Mouse (Mus musculus) stomach, embryonic 15.5 days (tissue): ENCODE measurements around the gene Fam83f. TPM values are rescaled to one million over a fixed set of nuclear protein-coding genes. Genes with fewer than 3 reads are reported as not detected.

Experiments used
- ATAC-seq: fragments of 200-750 bp; cut with Nextera tagmentation; 2 replicates; pipeline ENCODE4 v1.8.0; 2017; ENCODE audit warnings: low read depth, moderate number of reproducible peaks, moderate TSS enrichment; ENCODE audit not compliant: insufficient read depth, low FRiP score
- H3K27ac ChIP-seq: fragments of 300-500 bp; sonication (generic); 2 replicates; pipeline ENCODE4 v1.5.1; 2015; ENCODE audit warnings: mild to moderate bottlenecking, inconsistent platforms
- H3K27me3 ChIP-seq: fragments of 300-500 bp; sonication (generic); replicated peaks from 2 replicates; pipeline ENCODE4 v1.6.1; 2015; ENCODE audit warnings: inconsistent platforms
- H3K36me3 ChIP-seq: fragments of 300-500 bp; sonication (generic); 2 replicates; pipeline ENCODE4 v1.6.1; 2015; ENCODE audit warnings: inconsistent platforms
- H3K4me1 ChIP-seq: fragments of 300-500 bp; sonication (generic); 2 replicates; pipeline ENCODE4 v1.6.1; 2015; ENCODE audit warnings: inconsistent platforms
- H3K4me2 ChIP-seq: fragments of 300-500 bp; sonication (generic); 2 replicates; pipeline ENCODE4 v1.6.1; 2015; ENCODE audit warnings: mild to moderate bottlenecking, inconsistent platforms
- H3K4me3 ChIP-seq: fragments of 300-500 bp; sonication (generic); replicated peaks from 2 replicates; pipeline ENCODE4 v1.5.1; 2015; ENCODE audit warnings: inconsistent platforms
- H3K9ac ChIP-seq: fragments of 300-500 bp; sonication (generic); 2 replicates; pipeline ENCODE4 v1.6.1; 2015; ENCODE audit warnings: inconsistent platforms
- H3K9me3 ChIP-seq: fragments of 300-500 bp; sonication (generic); 2 replicates; pipeline ENCODE4 v1.6.1; 2016; ENCODE audit warnings: inconsistent platforms
- WGBS: fragments of 180-500 bp; shearing (Covaris S2); methylation state at CpG from one replicate; pipeline ENCODE4 v1.1.7; 2015; 5-methylcytosine and 5-hydroxymethylcytosine counted together
- polyA plus RNA-seq: library from polyadenylated mRNA; unstranded; fragments of >200 nt; fragmentation: Nextera tagmentation; extraction: Ambion mirVana; gene quantifications from 2 replicates; pipeline ENCODE4 v1.2.1, GENCODE M21; 2015

The Fam83f gene
- polyA plus RNA-seq, 1 experiment from 2014 or later: 18.7 TPM

DNA sequence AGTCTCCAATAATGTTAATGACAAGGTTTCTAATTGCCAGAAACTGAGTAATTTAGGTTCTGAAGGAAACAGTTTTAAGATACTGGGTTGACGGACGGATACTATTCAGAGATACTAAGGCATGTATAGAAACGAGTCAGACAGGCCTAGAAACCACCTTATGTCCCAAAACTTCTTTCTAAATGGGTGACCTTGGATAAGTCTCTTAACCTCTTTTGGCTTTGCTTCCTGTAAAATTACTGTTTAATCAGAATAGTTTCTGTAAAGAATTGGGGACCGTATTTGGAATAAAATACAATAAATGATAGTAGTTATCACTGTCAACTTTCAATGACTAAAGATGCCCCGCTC, 38.6 kb downstream of the Fam83f start:
- peaks cover 19% of the 10 kb centered on the region for H3K4me1 ChIP-seq
- H3K9ac ChIP-seq: no peak overlapping the region
- H3K36me3 ChIP-seq: no peaks in the 10 kb centered on the region
- peak overlapping the region; percentile 92; the same call in 1 of the 2 replicates for H3K27ac ChIP-seq
- H3K9me3 ChIP-seq: no peaks in the 10 kb centered on the region
- 11% methylated on average over 5 of the region's 5 CpGs for WGBS
- peak overlapping the region; percentile 90 for H3K4me3 ChIP-seq
- peak overlapping the region; percentile 53 for H3K4me2 ChIP-seq
- H3K27me3 ChIP-seq: no peaks in the 10 kb centered on the region
- ATAC-seq: no peak

DNA sequence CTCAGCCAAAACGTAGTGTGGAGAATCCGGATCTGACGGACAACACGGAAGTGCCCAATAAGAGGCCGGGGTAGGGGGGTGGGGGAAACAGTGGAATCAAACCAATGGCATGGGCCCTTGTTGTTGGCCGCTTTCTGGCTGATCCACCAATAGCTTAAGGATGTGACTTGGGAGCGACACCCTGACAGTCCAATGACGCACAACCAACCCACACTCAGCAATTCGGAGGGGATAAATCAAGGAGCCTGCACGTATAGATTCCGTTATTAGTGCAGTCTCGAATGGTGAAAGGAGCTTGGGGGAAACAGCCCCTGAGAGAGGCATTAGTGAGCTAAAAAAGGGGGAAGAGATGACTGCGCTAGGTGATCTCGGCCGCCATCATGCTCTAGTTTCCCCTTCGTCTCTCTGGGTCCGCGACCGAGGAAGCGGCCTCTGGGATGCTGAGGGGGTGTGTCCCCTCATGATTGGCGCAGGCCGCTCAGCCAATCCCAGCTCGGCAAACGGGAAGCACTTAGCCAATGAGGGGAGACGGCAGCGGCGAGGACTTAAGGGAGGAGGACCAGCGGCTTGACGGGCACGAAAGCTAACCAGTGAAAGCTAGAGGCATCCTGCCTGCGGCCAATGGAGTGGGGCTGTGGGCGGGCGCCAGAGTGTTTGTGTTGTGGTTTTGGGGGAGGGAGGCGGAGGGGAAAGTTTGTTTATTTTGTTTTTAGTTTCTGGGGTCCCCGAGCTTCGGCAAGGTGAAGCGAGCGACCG, 39.1 kb downstream of the Fam83f start, which contains the start of gene Tnrc6b:
Tnrc6b (plus strand) TSS at position 706 of the 756 bp plus-strand sequence.
- Histone ChIP-seq H3K9me3 (no peaks in the 10 kb centered on the region), H3K9ac (peak within 1 kb of the TSS; percentile 73), H3K4me1 (peaks cover 18% of the 10 kb centered on the region), H3K4me2 (peak within 1 kb of the TSS; percentile 90), H3K27me3 (no peaks in the 10 kb centered on the region), H3K4me3 (peak within 1 kb of the TSS; percentile 90), H3K36me3 (no peaks in the 10 kb centered on the region), H3K27ac (peak within 1 kb of the TSS; percentile 92)
- under 1% methylated on average over 39 of the region's 39 CpGs for WGBS
- ATAC-seq: peak; percentile 95

DNA sequence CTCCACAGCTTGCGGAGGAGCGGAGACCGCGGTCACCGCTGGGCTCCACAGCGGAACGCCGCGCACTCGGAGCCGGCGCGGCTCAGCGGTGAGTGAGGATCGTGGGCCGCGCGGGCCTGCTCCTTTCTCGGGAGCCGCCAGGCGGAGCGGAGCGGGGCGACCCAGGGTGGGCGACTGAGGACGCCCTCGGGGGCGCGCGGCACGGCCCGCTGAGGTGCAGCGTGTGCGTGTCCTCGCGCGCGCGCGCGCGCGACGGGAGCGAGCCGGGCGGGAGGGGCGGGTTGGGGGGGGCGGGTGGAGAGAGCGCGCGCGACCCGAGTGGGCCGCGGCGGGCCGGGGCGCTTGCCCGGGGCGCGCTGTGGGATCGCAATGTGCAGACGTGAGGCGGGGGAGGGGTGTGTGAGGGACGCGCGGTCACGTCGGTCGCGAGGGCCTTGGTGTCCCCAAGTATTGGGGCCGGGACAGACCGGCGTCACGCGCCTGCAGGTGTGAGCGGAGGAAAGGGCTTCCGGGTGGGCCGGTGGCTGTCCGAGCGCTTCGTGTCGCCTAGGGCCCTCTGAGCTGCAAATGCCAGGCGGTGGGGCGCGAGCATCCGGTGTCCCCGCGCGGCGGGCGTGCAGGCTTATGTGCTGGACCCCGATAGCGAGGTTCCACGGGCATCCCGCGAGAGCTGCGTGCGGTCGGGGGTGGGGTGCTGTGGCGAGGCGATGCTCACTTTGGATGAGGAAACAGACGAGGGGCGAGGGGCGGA, 39.9 kb downstream of the Fam83f start:
- Histone ChIP-seq H3K9me3 (no peaks in the 10 kb centered on the region), H3K27me3 (no peaks in the 10 kb centered on the region), H3K9ac (peak overlapping the region; percentile 73), H3K4me2 (peak overlapping the region; percentile 90), H3K36me3 (no peaks in the 10 kb centered on the region), H3K4me3 (peak overlapping the region; percentile 90), H3K27ac (peak overlapping the region; percentile 87), H3K4me1 (peaks cover 10% of the 10 kb centered on the region)
- WGBS: under 1% methylated on average over 105 of the region's 106 CpGs
- peak; percentile 7; the same call in 1 of the 2 replicates for ATAC-seq

DNA sequence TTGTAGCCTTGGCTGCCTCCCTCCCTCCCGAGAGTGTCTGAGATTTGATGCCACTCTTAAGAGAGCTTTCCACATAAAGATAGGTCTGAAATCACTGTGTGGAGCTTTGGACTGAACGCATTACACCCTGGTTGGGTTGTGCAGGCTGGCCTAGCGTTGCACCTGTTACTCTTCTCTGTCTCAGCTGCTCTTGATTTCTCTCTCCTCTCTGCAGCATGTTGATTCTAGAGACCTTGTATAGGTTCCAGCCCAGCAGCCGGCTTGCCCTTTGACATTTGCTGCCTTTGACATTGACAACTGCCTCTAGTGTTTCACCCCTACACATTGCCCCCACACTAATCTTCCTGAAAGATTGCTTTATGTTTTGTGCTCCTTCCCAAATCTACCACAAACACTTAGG, 42.7 kb downstream of the Fam83f start:
- ATAC-seq: no peak
- no peak overlapping the region for H3K4me2 ChIP-seq
- no peaks in the 10 kb centered on the region for H3K36me3 ChIP-seq
- H3K9me3 ChIP-seq: no peaks in the 10 kb centered on the region
- H3K27ac ChIP-seq: no peak overlapping the region
- no peak overlapping the region for H3K4me3 ChIP-seq
- no peaks in the 10 kb centered on the region for H3K27me3 ChIP-seq
- 66% methylated on average over 4 of the region's 4 CpGs for WGBS
- H3K4me1 ChIP-seq: no peaks in the 10 kb centered on the region; the same call in none of the 2 replicates
- H3K9ac ChIP-seq: no peak overlapping the region

DNA sequence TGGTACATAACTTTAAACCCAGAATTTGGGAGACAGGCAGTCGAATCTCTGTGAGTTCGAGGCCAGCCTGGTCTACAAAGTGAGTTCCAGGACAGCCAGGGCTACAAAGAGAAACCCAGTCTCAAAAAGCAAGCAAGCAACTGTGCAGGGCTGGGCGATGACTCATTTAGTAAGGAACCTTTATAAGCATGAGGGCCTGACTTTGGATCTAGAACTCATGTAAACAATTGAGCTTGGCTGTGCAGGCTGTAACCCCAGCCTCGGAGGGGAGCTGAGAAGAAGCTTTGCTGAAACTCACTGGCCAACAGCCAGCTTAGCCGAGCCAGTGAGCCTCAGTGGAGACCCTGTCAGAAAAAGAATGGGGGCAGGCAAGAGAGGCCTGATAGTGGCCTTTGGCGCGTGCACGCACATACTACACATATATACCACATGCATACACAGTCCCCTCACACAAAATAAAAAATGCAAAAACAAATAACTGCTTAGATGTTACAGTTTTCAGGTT, 45.0 kb downstream of the Fam83f start:
- Histone ChIP-seq H3K4me1 (peaks cover 6% of the 10 kb centered on the region), H3K4me3 (no peak overlapping the region), H3K27ac (no peak overlapping the region), H3K9ac (no peak overlapping the region), H3K4me2 (no peak overlapping the region), H3K9me3 (no peaks in the 10 kb centered on the region), H3K36me3 (no peaks in the 10 kb centered on the region), H3K27me3 (no peaks in the 10 kb centered on the region)
- WGBS: 75% methylated on average over 8 of the region's 8 CpGs
- ATAC-seq: no peak

DNA sequence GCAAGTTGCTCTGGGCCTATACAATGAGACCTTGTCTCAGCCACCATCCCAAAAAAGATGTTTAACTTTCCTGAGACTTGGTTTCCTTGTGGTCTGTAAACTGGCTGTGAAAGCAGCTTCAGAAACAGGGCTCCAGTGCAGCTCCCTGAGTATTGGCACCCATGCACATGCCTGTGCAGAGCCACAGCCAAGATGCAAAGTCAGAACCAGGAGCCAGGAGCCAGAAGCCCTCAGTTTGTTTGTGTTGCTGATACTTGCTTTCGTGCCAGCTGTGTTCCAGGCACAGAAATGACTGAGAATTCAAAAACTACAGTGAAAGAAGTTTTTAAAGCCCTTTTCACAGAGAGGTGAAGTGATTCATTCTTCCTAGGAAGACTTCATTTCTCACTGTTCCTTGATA, 45.8 kb downstream of the Fam83f start:
- H3K27ac ChIP-seq: no peak overlapping the region
- no peaks in the 10 kb centered on the region for H3K27me3 ChIP-seq
- no peak overlapping the region for H3K4me2 ChIP-seq
- no peak overlapping the region for H3K4me3 ChIP-seq
- WGBS: 48% methylated on average over 1 of the region's 1 CpGs
- H3K9ac ChIP-seq: no peak overlapping the region
- peaks cover 6% of the 10 kb centered on the region for H3K4me1 ChIP-seq
- no peaks in the 10 kb centered on the region for H3K36me3 ChIP-seq
- no peaks in the 10 kb centered on the region for H3K9me3 ChIP-seq
- ATAC-seq: no peak

DNA sequence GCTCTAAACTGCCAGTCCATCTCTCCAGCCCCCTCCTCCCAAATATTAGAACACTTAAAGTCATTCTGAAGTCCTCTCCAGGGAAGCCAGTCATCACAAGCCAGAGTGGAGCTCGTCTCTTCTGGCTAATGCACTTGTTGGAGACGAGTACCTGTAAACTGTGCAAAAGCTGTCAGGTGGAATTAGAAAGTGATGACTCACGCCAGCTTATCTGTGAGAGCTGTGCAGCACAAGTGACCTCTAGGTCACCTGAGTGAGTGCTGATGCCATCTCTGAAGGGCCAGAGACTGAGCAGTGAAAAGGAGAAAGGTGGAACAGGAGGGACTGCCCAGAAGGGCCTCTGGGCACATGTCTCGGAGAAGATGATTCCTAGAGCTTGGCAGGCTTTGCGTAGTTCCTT, 48.6 kb downstream of the Fam83f start:
- Histone ChIP-seq H3K9ac (no peak overlapping the region), H3K4me3 (no peak overlapping the region), H3K9me3 (no peaks in the 10 kb centered on the region), H3K27me3 (no peaks in the 10 kb centered on the region), H3K4me1 (peaks cover 6% of the 10 kb centered on the region; the same call in 1 of the 2 replicates), H3K36me3 (no peaks in the 10 kb centered on the region), H3K27ac (no peak overlapping the region), H3K4me2 (no peak overlapping the region)
- ATAC-seq: no peak
- WGBS: 41% methylated on average over 5 of the region's 5 CpGs

DNA sequence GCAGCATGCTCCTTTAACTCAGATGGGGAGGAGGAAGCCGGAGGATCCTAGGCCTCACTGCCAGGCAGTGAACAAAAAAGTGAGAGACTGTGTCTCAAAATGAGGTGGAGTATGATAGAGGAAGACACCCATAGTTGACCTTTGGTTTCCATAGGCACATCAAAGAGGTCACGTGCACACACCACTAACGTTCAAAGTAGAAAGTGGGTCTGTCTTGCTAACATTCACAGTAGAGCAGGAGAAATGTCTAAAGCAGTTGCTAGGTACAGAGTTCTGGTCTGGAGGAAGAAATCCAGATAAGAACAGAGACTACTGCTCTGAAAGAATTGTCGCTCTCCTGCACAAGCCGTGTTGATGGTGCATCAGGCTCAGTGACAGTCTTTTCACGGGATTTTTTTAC, 50.2 kb downstream of the Fam83f start:
- ATAC-seq: no peak
- 75% methylated on average over 6 of the region's 6 CpGs for WGBS
- H3K9ac ChIP-seq: no peak overlapping the region
- H3K4me1 ChIP-seq: peaks cover 6% of the 10 kb centered on the region; the same call in 1 of the 2 replicates
- no peak overlapping the region for H3K4me2 ChIP-seq
- no peaks in the 10 kb centered on the region for H3K36me3 ChIP-seq
- H3K9me3 ChIP-seq: no peaks in the 10 kb centered on the region
- H3K27ac ChIP-seq: no peak overlapping the region
- no peak overlapping the region for H3K4me3 ChIP-seq
- H3K27me3 ChIP-seq: no peaks in the 10 kb centered on the region

DNA sequence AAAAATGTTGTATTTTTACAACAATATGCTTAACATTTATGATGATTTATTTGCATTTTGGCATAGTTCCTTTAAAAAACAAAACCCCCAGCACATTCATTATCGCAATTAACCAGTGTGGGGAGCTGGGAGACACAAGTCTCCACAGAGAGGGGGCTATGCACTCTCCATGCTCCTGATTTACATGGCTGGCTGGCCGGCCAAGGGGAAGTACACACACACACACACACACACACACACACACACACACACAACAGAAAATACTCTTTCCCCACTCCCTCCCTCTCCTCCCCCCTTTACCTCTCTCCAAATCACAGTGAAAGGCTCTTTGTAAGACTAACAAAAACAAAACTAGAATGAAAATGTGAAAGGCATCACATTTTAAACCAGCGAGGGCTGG, 50.7 kb downstream of the Fam83f start:
- Histone ChIP-seq H3K4me1 (peaks cover 6% of the 10 kb centered on the region; the same call in 1 of the 2 replicates), H3K36me3 (no peaks in the 10 kb centered on the region), H3K9me3 (no peaks in the 10 kb centered on the region), H3K4me2 (no peak overlapping the region), H3K27me3 (no peaks in the 10 kb centered on the region), H3K27ac (no peak overlapping the region), H3K4me3 (no peak overlapping the region), H3K9ac (no peak overlapping the region)
- no peak for ATAC-seq
- WGBS: 41% methylated on average over 3 of the region's 3 CpGs

DNA sequence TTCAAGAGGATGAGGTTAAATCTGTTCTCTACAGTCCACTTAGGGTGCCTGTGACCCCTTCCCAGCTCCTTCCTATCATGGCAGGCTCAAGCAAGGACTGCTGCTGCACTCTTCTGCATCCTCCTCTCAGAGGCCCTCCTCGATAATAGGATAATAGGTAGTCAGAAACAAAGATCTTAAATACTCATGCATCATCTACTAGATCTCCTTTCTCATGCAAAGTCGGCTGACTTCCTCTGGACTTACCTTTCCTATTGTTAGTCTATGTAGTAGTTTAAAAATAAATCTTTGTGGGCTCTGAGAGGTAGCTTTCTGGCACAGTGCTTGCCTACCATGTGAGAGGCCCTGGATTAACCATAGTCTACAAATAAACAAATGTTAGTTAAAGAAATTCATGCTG, 57.8 kb downstream of the Fam83f start:
- peaks cover 7% of the 10 kb centered on the region for H3K4me1 ChIP-seq
- H3K9me3 ChIP-seq: no peaks in the 10 kb centered on the region
- no peak overlapping the region for H3K4me3 ChIP-seq
- no peaks in the 10 kb centered on the region for H3K36me3 ChIP-seq
- no peak for ATAC-seq
- H3K27ac ChIP-seq: no peak overlapping the region
- H3K27me3 ChIP-seq: no peaks in the 10 kb centered on the region
- 66% methylated on average over 2 of the region's 2 CpGs for WGBS
- H3K4me2 ChIP-seq: no peak overlapping the region
- H3K9ac ChIP-seq: no peak overlapping the region

DNA sequence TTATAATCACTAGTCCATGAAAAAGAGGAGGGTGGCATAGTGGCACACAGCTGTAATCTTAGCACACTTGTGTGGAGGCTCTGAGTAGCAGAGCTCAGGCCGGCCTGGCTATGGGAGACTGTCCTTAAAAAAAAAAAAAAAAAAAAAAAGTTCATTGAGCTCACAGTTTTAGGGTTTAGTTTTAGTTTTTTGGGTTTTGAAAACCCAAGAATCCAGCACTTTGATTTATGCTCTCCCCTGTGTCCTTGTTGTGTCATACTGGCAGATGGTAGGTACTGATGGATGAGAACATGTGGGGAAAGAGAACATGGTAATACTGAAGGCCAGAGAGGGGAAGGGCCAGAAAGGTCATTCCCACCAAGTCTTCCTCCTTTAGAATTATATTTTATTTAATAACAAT, 59.4 kb downstream of the Fam83f start:
- Histone ChIP-seq H3K36me3 (no peaks in the 10 kb centered on the region), H3K9ac (no peak overlapping the region), H3K4me1 (peaks cover 7% of the 10 kb centered on the region), H3K9me3 (no peaks in the 10 kb centered on the region), H3K27me3 (no peaks in the 10 kb centered on the region), H3K4me2 (no peak overlapping the region), H3K27ac (no peak overlapping the region), H3K4me3 (no peak overlapping the region)
- no peak for ATAC-seq
- WGBS: 82% methylated on average over 1 of the region's 1 CpGs

DNA sequence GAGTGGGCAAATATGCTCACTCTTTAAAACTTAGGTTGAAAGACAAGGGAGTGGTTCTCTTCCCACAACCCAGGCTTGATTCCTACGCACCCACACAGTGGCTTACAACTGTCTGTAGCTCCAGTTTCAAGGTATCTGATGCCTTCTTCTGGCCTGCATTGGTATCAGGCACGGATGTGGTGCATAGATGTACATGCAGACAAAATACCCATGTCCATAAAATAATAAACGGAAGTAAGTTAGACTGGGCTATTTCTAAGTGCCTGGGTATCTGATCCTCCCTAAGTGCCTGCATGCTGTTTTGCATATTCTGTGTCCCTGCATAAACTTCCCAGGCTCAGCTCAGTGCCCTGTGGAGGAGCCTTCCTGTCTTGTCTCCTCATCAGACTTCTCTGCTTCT, 59.9 kb downstream of the Fam83f start:
- 79% methylated on average over 3 of the region's 3 CpGs for WGBS
- Histone ChIP-seq H3K36me3 (no peaks in the 10 kb centered on the region), H3K4me1 (peaks cover 7% of the 10 kb centered on the region), H3K4me3 (no peak overlapping the region), H3K9ac (no peak overlapping the region), H3K4me2 (no peak overlapping the region), H3K9me3 (no peaks in the 10 kb centered on the region), H3K27ac (no peak overlapping the region), H3K27me3 (no peaks in the 10 kb centered on the region)
- ATAC-seq: no peak
